Mouse (Mus musculus) C2C12 (cell line): Measurements from ENCODE around the gene Ebpl.

Source experiments
- CTCF ChIP-seq: IDR thresholded peaks from one replicate; pipeline ENCODE4 v1.5.1; 2011; ENCODE audit not compliant: control insufficient read depth, insufficient read depth, insufficient read length
- MYOD1 ChIP-seq: IDR thresholded peaks from one replicate; pipeline ENCODE4 v1.6.1; 2011; ENCODE audit warnings: low read depth; ENCODE audit not compliant: control insufficient read depth, insufficient read length
- MYOG ChIP-seq: IDR thresholded peaks from one replicate; pipeline ENCODE4 v1.6.1; 2011; ENCODE audit not compliant: control insufficient read depth, insufficient read length; ENCODE audit errors: extremely low read depth

DNA sequence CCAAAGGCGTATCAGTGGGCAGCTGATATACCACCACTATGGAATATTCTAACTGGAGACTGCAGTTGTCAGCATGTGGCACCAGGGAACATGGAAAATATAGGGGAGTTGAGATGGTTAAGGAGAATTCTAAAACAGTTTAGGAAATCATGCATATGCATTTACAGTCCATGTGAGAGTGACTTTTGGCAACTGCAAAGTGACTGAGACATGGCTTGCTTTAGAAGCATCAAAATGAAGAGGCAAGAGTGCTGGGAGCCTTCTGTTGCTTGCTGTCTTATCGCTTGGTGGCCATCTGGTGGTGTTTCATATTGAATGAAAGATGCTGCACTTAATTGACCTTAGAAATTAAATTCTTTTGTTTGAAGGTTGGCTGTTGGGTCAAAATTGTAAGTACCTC, 7.1 kb upstream of the Ebpl start:
- TF ChIP-seq CTCF (no peak), MYOD1 (no peak), MYOG (no peak)
